Mouse (Mus musculus): ENCODE measurements around the gene Rasgef1a.
A peak's percentile ranks its signal among the peaks of the same experiment; 100 is the strongest.

Gene Rasgef1a

GRCm38 (mm10) chr6:118010756-118011615 is at the start of gene Rasgef1a:
TSS of gene Rasgef1a (plus strand) at chr6:118011438.
- DNase-seq (ENCODE audit: low spot score): no peak

DNA sequence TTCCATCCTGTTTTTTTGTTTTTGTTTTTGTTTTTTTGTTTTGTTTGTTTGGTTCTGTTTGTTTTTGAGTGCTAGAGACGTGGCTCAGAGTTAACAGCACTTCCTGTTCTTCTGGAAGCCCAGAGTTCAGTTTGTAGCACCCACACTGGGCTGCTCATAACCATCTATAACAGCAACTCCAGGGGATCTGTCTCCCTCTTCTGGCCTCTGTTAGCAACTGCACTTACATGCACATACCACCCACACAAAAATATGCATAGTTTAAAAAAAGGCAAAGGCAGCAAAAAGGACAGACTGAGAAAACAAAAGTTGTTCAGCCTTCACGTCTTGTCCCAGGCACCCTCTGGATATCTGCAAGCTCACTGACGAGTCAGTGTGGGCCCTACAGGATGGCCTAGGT is 48.0 kb upstream of the Rasgef1a start:
- DNase-seq (ENCODE audit: low spot score): no peak

GRCm38 (mm10) chr6:117966729-117967128 is 44.5 kb upstream of the Rasgef1a start:
- no peak for DNase-seq (ENCODE audit: low spot score)

DNA sequence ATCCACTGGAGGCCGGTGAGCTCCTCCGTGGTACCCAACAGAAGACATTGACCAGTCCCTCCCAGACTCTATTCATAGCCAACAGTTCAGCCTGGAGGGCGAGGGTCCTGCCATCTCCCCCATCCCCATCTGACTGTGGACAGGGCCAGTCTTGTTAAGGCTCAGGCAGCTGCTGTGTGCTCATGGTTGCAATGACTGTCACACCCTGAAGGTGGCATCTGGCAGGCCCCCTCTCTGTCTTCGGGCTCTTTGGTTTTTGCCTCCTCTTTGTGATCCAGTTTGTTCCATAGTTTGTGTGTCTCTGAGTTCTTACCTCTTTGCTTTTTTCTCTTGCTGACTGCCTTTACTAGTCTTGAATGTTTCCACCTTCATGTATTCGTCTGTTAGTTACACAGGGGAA is 24.1 kb upstream of the Rasgef1a start:
- no peak for DNase-seq (ENCODE audit: low spot score)

DNA sequence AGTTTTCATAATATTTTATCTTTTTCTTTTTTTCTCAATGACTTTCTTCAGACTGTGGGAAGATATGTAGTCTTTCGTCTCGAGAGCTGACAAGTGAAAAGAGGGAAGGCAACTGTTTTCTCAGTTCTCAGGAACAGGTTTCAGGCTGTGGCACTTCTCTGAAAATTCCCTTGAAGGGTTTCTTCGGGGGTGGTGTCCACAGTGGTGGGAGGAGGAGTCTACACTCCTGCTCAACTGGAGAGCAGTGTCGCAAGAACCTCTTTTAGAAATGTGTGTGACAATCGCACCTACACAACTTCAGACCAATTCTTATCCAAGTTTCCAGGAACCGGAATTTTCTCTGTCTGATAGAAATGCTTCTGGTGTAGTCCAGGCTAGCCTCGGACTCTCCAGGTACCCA is 22.0 kb upstream of the Rasgef1a start:
- DNase-seq (ENCODE audit: low spot score): no peak

DNA sequence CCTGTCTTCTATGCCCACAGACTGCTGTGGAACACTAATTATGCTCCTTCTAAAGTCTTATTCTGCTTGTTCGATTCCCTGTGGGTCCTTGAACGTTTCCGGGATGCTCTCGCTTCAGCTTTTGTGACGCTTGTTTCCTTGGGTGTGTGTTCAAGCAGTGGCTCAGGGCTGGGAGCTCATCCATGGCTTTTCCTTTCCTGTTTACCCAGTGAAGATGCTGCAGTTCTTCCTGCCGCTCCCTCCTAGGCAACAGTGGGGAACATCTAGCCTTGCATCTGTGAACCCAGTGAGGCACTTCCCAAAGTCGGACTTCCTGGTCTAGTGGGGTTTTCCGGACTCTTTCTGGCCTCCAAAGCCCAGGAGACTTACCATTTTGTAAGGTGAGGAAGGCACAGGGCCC is 20.6 kb upstream of the Rasgef1a start:
- no peak for DNase-seq (ENCODE audit: low spot score)

DNA sequence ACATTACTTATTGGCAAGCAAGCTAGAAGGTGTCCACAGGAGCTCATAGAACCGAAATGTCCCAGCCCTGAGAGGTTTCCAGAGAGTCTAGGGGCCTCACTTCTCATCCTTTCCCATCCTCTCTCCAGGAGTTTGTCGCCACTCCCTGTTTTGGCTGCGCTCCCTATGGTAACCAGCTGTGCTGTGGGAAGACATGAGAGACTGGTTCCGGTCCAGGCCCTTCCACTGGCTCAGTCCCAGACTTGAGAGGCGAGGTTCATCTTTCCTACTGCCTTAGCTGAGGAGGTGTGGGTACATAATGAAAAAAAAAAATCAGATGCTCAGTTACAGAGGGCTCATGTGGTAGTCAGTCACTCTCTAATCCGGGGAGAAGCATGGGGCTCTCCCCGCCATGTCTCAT is 19.9 kb upstream of the Rasgef1a start:
- no peak for DNase-seq (ENCODE audit: low spot score)

DNA sequence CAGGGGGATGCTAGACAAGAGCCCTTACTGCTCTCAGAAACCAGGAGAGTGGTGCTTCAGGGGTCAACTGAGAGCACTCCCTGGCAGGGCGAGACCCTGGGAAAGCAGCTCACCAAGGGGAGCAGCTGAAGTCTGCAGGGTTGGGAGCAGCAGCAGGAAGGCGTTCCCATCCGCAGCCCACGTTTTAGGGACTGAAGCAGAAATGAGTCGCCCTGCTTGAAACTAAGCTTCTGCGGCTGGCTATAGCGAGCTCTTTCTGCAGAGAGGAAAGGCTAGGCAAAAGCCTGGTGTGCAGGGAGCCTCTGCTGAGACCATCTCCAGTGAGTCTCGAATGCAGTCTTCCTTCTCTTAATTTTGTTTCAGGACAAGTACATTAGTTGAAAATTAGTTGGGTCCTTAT is 19.3 kb upstream of the Rasgef1a start:
- no peak for DNase-seq (ENCODE audit: low spot score)

DNA sequence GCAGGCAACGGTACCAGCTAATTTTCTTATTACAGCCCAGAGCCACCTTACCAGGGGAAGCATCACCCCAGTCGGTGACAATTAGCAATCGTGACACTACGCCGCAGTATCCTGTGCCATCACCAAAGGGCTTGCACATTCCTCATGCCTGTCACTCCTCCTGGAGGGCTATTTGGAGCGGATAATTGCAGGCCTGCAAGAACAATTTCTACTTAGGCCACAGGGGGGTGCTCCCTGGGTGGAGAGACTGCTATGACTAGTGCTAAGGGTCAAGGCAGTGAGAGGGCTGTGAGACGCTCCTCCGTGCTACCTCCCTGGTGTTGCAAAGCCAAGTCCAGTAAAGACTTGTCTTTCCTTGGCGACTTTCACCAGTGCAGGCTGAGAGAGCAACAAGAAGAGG is 16.1 kb upstream of the Rasgef1a start:
- no peak for DNase-seq (ENCODE audit: low spot score)

DNA sequence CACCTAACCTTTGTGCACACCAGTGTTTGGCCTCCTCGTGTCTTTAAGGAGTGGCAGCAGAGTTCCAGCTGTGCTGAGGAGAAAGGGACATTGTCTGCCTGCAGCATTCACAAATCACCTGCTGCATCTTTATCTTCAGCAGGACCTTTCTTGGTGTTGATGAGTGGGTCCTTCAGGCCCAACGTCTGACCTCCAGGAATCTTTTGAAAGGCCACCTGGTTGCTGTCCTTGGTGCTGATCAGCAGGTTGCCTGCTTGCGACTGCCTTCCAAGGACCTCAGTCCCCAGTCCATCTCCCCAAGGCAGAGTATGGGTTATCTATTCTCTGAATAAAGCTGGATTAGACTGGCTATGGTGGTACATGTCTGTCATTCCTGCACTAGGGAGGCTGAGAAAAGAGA is 10.0 kb upstream of the Rasgef1a start:
- no peak for DNase-seq (ENCODE audit: low spot score)

GRCm38 (mm10) chr6:118007302-118007701 is 3.9 kb upstream of the Rasgef1a start:
- DNase-seq (ENCODE audit: low spot score): peak; percentile 8

- no peak for DNase-seq (ENCODE audit: low spot score)
These were observed 3.2 kb upstream of the Rasgef1a start for GRCm38 (mm10) chr6:118007843-118008539.

- DNase-seq (ENCODE audit: low spot score): no peak
These were observed 982 bp upstream of the Rasgef1a start for GRCm38 (mm10) chr6:118010256-118010655.

DNA sequence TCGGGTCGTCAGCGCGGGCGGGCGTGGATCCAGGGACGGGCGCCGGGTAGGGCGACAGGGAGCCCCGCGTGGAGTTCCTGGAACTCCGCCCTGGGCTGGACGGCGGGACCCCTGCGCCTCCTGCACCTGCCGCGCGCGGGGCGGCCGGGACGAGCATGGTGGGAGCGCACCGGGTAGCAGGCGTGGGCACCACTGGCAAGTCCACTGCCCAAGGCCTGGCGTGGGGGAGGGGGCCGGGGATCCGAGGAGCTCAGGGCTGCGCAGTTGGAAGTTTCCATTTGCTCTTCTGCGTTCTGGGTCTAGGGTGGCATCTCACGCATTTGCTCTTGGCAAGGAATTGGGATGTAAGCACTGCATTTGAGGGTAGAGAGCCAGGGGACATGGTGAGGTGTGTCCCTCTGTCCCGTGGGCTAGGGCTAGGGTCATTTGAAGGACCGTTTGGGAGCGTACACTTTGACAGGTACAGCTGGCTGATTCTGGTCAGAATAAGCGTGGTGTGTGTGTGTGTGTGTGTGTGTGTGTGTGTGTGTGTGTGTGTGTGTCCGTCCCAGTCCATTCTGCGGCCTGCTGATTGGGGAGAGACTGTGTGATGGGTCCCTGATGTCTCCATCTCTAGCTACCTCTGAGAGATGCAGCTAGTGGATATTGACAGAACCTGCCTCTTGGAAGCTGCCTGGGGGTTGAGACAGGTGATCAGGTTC is 528 bp downstream of the Rasgef1a start:
- DNase-seq (ENCODE audit: low spot score): no peak

DNA sequence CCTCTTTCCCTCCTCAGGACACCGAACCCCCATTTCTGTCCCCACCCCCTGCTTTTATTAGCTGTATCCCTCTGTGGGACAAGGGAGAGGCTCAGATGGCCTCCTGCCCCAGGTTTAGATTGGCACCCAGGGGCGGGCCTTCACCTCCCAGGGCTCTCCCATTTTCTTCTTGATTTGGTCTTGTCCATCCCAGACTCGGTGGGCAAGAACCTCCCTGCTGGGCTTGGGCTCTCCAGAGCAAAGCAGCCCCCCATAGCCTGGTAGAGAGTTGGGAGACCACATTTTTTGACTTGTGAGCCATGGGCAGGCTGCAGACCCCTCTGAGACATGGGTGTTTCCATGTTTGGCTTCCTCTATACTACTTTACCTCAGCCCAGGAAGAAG is 1.1 kb downstream of the Rasgef1a start:
- DNase-seq (ENCODE audit: low spot score): no peak

GRCm38 (mm10) chr6:118012987-118013866 is 2.0 kb downstream of the Rasgef1a start:
- no peak for DNase-seq (ENCODE audit: low spot score)

DNA sequence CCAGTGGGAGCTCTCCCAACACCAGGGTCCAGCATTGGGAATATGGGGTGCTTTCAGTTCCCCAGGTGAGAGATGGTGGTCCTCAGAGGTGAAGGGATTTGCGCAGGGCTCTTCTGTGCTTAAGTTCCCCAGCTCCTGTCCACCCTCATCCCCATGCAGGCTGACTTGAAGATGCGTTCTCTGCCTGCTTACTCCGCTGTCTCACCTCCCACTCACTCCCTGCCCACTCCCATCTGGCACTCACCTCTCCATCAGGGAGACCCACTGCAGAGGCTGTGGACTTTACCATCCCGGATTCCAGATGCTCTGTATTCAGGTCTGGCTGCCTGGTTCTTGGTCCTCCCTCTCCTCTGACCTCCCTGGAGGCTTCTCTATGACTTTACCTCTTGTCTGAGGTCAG is 3.6 kb downstream of the Rasgef1a start:
- DNase-seq (ENCODE audit: low spot score): no peak

DNA sequence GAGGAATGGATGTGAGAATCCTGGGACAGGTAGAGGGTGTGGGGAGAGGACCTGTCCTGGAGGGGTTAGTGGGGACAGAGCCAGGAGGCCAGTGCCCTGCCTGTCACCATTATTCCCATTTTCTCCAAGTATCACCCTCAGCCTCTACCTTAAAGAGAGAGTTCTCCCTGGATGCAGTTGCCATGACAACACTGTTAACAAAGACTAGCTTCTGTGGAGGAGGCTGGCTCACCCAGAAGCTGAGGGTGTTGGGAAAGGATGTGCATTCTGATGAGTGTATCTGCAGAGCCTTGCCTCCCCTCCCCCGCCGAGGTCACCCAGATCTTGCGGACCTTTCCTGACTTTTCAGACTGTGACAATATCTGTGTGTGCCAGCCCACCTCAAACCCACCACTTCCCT is 4.7 kb downstream of the Rasgef1a start:
- DNase-seq (ENCODE audit: low spot score): no peak

- no peak for DNase-seq (ENCODE audit: low spot score)
These were observed 7.4 kb downstream of the Rasgef1a start for GRCm38 (mm10) chr6:118018666-118019065.

- DNase-seq (ENCODE audit: low spot score): no peak
These were observed 8.3 kb downstream of the Rasgef1a start for GRCm38 (mm10) chr6:118019569-118019968.

DNA sequence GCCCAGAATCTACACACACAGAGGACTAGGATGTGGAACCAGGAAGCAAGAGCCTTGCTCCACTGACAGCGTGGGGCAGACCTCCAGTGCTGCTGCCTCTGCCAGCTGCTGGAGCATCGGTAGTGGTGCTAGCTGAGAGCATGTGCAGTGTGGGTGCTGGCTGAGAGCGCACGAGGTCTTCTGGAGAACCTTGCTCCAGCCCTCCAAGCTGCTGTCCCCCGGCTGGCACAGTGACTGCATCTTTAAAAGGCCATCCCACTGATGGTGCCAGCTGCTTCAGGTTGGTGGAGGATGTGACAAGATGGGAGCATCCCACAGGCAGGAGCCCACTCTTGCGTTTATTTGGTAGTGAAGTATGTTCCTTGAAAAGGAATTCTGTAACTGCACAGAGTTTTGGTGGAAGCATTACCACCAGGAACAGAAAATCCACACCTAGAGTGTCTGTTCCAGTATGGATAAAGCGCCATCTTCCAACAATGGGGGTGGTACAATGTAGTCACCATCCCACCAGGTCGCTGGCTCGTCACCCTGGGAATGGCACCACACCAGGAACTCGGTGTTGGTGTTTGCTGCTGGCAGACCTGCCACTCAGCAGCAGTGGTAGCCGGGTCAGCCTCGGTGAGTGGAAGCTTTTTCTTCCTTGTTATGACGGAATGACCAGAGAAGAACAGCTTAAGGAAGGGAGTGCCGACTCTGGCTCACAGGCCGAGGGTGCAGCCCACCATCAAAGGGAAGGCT is 11.8 kb downstream of the Rasgef1a start:
- no peak for DNase-seq (ENCODE audit: low spot score)

All from adipocyte (in vitro differentiated cells).